Mouse (Mus musculus) right cerebral cortex, adult 18-20 months (tissue): Measurements from ENCODE around the gene Rasgrp1.

Source experiments
- DNase-seq: peaks from one replicate; pipeline ENCODE4 v3.0.0; 2022; ENCODE audit warnings: mixed read lengths

The Rasgrp1 gene

GRCm38 (mm10) chr2:117328521-117329285, 14.1 kb downstream of the Rasgrp1 start:
- DNase-seq = no peak

GRCm38 (mm10) chr2:117322399-117322798, 20.4 kb downstream of the Rasgrp1 start:
- DNase-seq = no peak

- no peak for DNase-seq
Observed at GRCm38 (mm10) chr2:117321231-117321630, 21.6 kb downstream of the Rasgrp1 start.

GRCm38 (mm10) chr2:117318991-117319390, 23.8 kb downstream of the Rasgrp1 start:
- no peak for DNase-seq

- DNase-seq = no peak
Observed at GRCm38 (mm10) chr2:117313586-117314235, 29.1 kb downstream of the Rasgrp1 start.

- DNase-seq = peak; percentile 40
Observed at GRCm38 (mm10) chr2:117312441-117312895, 30.3 kb downstream of the Rasgrp1 start.

- no peak for DNase-seq
Observed at GRCm38 (mm10) chr2:117312030-117312429, 30.8 kb downstream of the Rasgrp1 start.

GRCm38 (mm10) chr2:117311349-117311748, 31.5 kb downstream of the Rasgrp1 start:
- no peak for DNase-seq

- DNase-seq = no peak
Observed at GRCm38 (mm10) chr2:117309046-117309445, 33.8 kb downstream of the Rasgrp1 start.

GRCm38 (mm10) chr2:117307959-117308358, 34.8 kb downstream of the Rasgrp1 start:
- DNase-seq = peak; percentile 43

GRCm38 (mm10) chr2:117304941-117305340, 37.9 kb downstream of the Rasgrp1 start:
- DNase-seq = no peak

- peak; percentile 48 for DNase-seq
Observed at GRCm38 (mm10) chr2:117303391-117304350, 39.1 kb downstream of the Rasgrp1 start.

- no peak for DNase-seq
Observed at GRCm38 (mm10) chr2:117299596-117300448, 43.0 kb downstream of the Rasgrp1 start.

GRCm38 (mm10) chr2:117288291-117288690, 54.5 kb downstream of the Rasgrp1 start:
- DNase-seq = no peak

- DNase-seq = peak; percentile 73
Observed at GRCm38 (mm10) chr2:117263786-117264408, 78.9 kb downstream of the Rasgrp1 start.

- DNase-seq = no peak
Observed at GRCm38 (mm10) chr2:117262184-117262583, 80.6 kb downstream of the Rasgrp1 start.

GRCm38 (mm10) chr2:117257617-117258016, 85.2 kb downstream of the Rasgrp1 start:
- no peak for DNase-seq

- no peak for DNase-seq
Observed at GRCm38 (mm10) chr2:117255415-117255814, 87.4 kb downstream of the Rasgrp1 start.

GRCm38 (mm10) chr2:117250001-117250510, 92.7 kb downstream of the Rasgrp1 start:
- DNase-seq = peak; percentile 20

- peak; percentile 90 for DNase-seq
Observed at GRCm38 (mm10) chr2:117249255-117250000, 93.4 kb downstream of the Rasgrp1 start, which contains the start of gene Fam98b. TSS of gene Fam98b (plus strand) at chr2:117249739.
